8 mouse cellular contexts compared by ENCODE assay signal in genomic region chr7:90442070-90442469, GRCm38 (mm10). TPM values are rescaled to one million over a fixed set of nuclear protein-coding genes. Genes with fewer than 3 reads are reported as not detected.
DNase-seq lines count a peak whose midpoint lies in the region; ATAC-seq and TF ChIP-seq lines count a peak whose summit lies in the region.

No protein-coding gene starts in this region.

- TF ChIP-seq EP300 in liver, postnatal 0 days (IDR thresholded peaks at IDR 0.05; ENCODE audit: low read depth) = no peak

- ATAC-seq in G1E (ENCODE audit: extremely low read depth, insufficient number of reproducible peaks, low FRiP score, poor library complexity, severe bottlenecking) = no peak
- no peak for ATAC-seq in heart, embryonic 15.5 days (replicated peaks; ENCODE audit: insufficient number of reproducible peaks, insufficient read depth, low FRiP score, low read depth)
- no peak for ATAC-seq in liver, postnatal 0 days

- no peak for DNase-seq in heart, embryonic 10.5 days (ENCODE audit: low spot score)
- DNase-seq in heart, postnatal 25 days (ENCODE audit: low spot score) = no peak
- DNase-seq in G1E (ENCODE audit: low spot score) = no peak
- no peak for DNase-seq in liver, postnatal 0 days
- no peak for DNase-seq in urinary bladder, postnatal 36 days (ENCODE audit: low spot score in 2 of 2)
- DNase-seq in adrenal gland, postnatal 14 days = no peak
- DNase-seq in gastrocnemius, postnatal 10 days = no peak

- peak overlapping the region; percentile 97 for H3K9ac ChIP-seq in heart, embryonic 15.5 days
- H3K9ac ChIP-seq in liver, postnatal 0 days (replicated peaks) = peak overlapping the region; percentile 96

- H3K4me3 ChIP-seq in heart, embryonic 10.5 days = peak overlapping the region; percentile 97
- H3K4me3 ChIP-seq in G1E (ENCODE audit: low read depth, low read length) = peak overlapping the region; percentile 99
- H3K4me3 ChIP-seq in heart, embryonic 15.5 days = peak overlapping the region; percentile 98
- peak overlapping the region; percentile 91 for H3K4me3 ChIP-seq in liver, postnatal 0 days (ENCODE audit: low read depth, low read length)

- peak overlapping the region; percentile 66 for H3K4me2 ChIP-seq in heart, embryonic 15.5 days
- peak overlapping the region; percentile 84 for H3K4me2 ChIP-seq in liver, postnatal 0 days (ENCODE audit: low read depth, low read length)

- H3K27ac ChIP-seq in heart, embryonic 10.5 days = peak overlapping the region; percentile 100
- peak overlapping the region; percentile 99 for H3K27ac ChIP-seq in heart, embryonic 15.5 days
- H3K27ac ChIP-seq in liver, postnatal 0 days (ENCODE audit: low read depth) = peak overlapping the region; percentile 99

- no peak for TF ChIP-seq CTCF in G1E (IDR thresholded peaks at IDR 0.05; ENCODE audit: low read depth, low read length)
- no peak for TF ChIP-seq CTCF in liver, postnatal 0 days (IDR thresholded peaks at IDR 0.05; ENCODE audit: low read depth)

- no peaks in the 10 kb centered on the region for H3K4me1 ChIP-seq in heart, embryonic 10.5 days
- H3K4me1 ChIP-seq in G1E (ENCODE audit: insufficient read depth, low read depth, low read length) = peaks cover 4% of the 10 kb centered on the region; the same call in 1 of the 2 replicates
- H3K4me1 ChIP-seq in heart, embryonic 15.5 days (replicated peaks) = peaks cover 5% of the 10 kb centered on the region
- H3K4me1 ChIP-seq in liver, postnatal 0 days (ENCODE audit: insufficient read depth) = peaks cover 5% of the 10 kb centered on the region; the same call in 1 of the 2 replicates

- H3K36me3 ChIP-seq in heart, embryonic 10.5 days = peaks cover 1% of the 10 kb centered on the region; the same call in 1 of the 2 replicates
- H3K36me3 ChIP-seq in G1E (replicated peaks) = peaks cover 14% of the 10 kb centered on the region
- H3K36me3 ChIP-seq in heart, embryonic 15.5 days = no peaks in the 10 kb centered on the region
- H3K36me3 ChIP-seq in liver, postnatal 0 days (replicated peaks; ENCODE audit: insufficient read depth, low read length) = peaks cover 1% of the 10 kb centered on the region

- 11% methylated on average over 4 of the region's 4 CpGs for WGBS in heart, embryonic 10.5 days
- 11% methylated on average over 4 of the region's 4 CpGs for WGBS in heart, embryonic 15.5 days
- 11% methylated on average over 4 of the region's 4 CpGs for WGBS in liver, postnatal 0 days (ENCODE audit: insufficient replicate concordance)

- intact Hi-C loops in heart, postnatal 25 days (cut with DNase I) = loop anchor here (1.0 kb wide), 1 partner anchor 13 kb away; no protein-coding TSS in a partner anchor

- H3K9me3 ChIP-seq in heart, embryonic 10.5 days = no peaks in the 10 kb centered on the region
- H3K9me3 ChIP-seq in G1E (replicated peaks) = no peaks in the 10 kb centered on the region
- no peaks in the 10 kb centered on the region for H3K9me3 ChIP-seq in heart, embryonic 15.5 days (replicated peaks)
- H3K9me3 ChIP-seq in liver, postnatal 0 days (ENCODE audit: low read length) = no peaks in the 10 kb centered on the region

- no peaks in the 10 kb centered on the region for H3K27me3 ChIP-seq in heart, embryonic 10.5 days (ENCODE audit: insufficient read depth, poor library complexity, severe bottlenecking)
- H3K27me3 ChIP-seq in G1E (ENCODE audit: insufficient read depth, low read length) = peaks cover 7% of the 10 kb centered on the region; the same call in 1 of the 2 replicates
- no peaks in the 10 kb centered on the region for H3K27me3 ChIP-seq in heart, embryonic 15.5 days
- no peaks in the 10 kb centered on the region for H3K27me3 ChIP-seq in liver, postnatal 0 days (ENCODE audit: insufficient read depth, low read length)

RNA-seq across cellular contexts. Expression of gene Crebzf, which starts 0.5 kb away (rescaled TPM):
- polyA plus RNA-seq in heart, embryonic 10.5 days (2016; fragmentation: Nextera tagmentation; extraction: Ambion mirVana) = 16.2 and 24.9 TPM in 2 replicates
- total RNA-seq in heart, postnatal 25 days (2021) = 10 to 100 TPM; 20.9 to 22.4 TPM
- 117 and 139 TPM in 2 replicates for total RNA-seq in G1E (2014; fragmentation: Nextera tagmentation)
- 114 and 120 TPM in 2 replicates for total RNA-seq in G1E (2017)
- polyA plus RNA-seq in G1E (2012) = 110 and 130 TPM in 2 replicates
- polyA plus RNA-seq in heart, embryonic 15.5 days (2015; fragmentation: Nextera tagmentation; extraction: Ambion mirVana) = 17.0 and 18.5 TPM in 2 replicates
- 11.1 and 11.5 TPM in 2 replicates for polyA plus RNA-seq in liver, postnatal 0 days (2015; fragmentation: Nextera tagmentation; extraction: Ambion mirVana)
- 64.3 and 77.7 TPM in 2 replicates for total RNA-seq in adrenal gland, postnatal 14 days (2021)
- total RNA-seq in gastrocnemius, postnatal 10 days (2021) = 10 to 100 TPM; 20.0 to 30.5 TPM

RNA-seq across cellular contexts. Expression of gene Tmem126a, which starts 15.0 kb away (rescaled TPM):
- polyA plus RNA-seq in heart, embryonic 10.5 days (2016; fragmentation: Nextera tagmentation; extraction: Ambion mirVana) = 125 and 132 TPM in 2 replicates
- 100 to 1,000 TPM; 128 TPM for total RNA-seq in heart, postnatal 25 days (2021)
- total RNA-seq in G1E (2014; fragmentation: Nextera tagmentation) = 56.7 and 65.5 TPM in 2 replicates
- 95.8 and 106 TPM in 2 replicates for total RNA-seq in G1E (2017)
- 68.5 and 73.5 TPM in 2 replicates for polyA plus RNA-seq in G1E (2012)
- polyA plus RNA-seq in heart, embryonic 15.5 days (2015; fragmentation: Nextera tagmentation; extraction: Ambion mirVana) = 104 and 119 TPM in 2 replicates
- polyA plus RNA-seq in liver, postnatal 0 days (2015; fragmentation: Nextera tagmentation; extraction: Ambion mirVana) = 59.9 and 67.3 TPM in 2 replicates
- 66.4 and 68.2 TPM in 2 replicates for total RNA-seq in adrenal gland, postnatal 14 days (2021)
- 10 to 100 TPM; 67.8 to 83.8 TPM for total RNA-seq in gastrocnemius, postnatal 10 days (2021)

RNA-seq across cellular contexts. Expression of gene Ccdc89, which starts 15.7 kb away (rescaled TPM):
- polyA plus RNA-seq in heart, embryonic 10.5 days (2016; fragmentation: Nextera tagmentation; extraction: Ambion mirVana) = 1.3 and 2.0 TPM in 2 replicates
- total RNA-seq in heart, postnatal 25 days (2021) = under 1 TPM; 0.26 to 0.28 TPM
- total RNA-seq in G1E (2014; fragmentation: Nextera tagmentation) = not detected in 2 replicates
- total RNA-seq in G1E (2017) = 0.05 and 0.06 TPM in 2 replicates
- polyA plus RNA-seq in G1E (2012) = not detected in 2 replicates
- polyA plus RNA-seq in heart, embryonic 15.5 days (2015; fragmentation: Nextera tagmentation; extraction: Ambion mirVana) = 0.67 and 0.70 TPM in 2 replicates
- polyA plus RNA-seq in liver, postnatal 0 days (2015; fragmentation: Nextera tagmentation; extraction: Ambion mirVana) = 0.09 and 0.19 TPM in 2 replicates
- 0.37 and 0.68 TPM in 2 replicates for total RNA-seq in adrenal gland, postnatal 14 days (2021)
- total RNA-seq in gastrocnemius, postnatal 10 days (2021) = under 1 TPM in 1 of 2 experiments, not detected in 1; 0.11 TPM

RNA-seq across cellular contexts. Expression of gene Tmem126b, which starts 33.7 kb away (rescaled TPM):
- polyA plus RNA-seq in heart, embryonic 10.5 days (2016; fragmentation: Nextera tagmentation; extraction: Ambion mirVana) = 29.5 and 33.6 TPM in 2 replicates
- 10 to 100 TPM; 24.1 to 27.0 TPM for total RNA-seq in heart, postnatal 25 days (2021)
- total RNA-seq in G1E (2014; fragmentation: Nextera tagmentation) (17.5 and 17.8 TPM in 2 replicates), G1E (2017) (20.6 and 30.4 TPM in 2 replicates)
- polyA plus RNA-seq in G1E (2012) = 4.0 and 4.1 TPM in 2 replicates
- 29.6 and 30.8 TPM in 2 replicates for polyA plus RNA-seq in heart, embryonic 15.5 days (2015; fragmentation: Nextera tagmentation; extraction: Ambion mirVana)
- polyA plus RNA-seq in liver, postnatal 0 days (2015; fragmentation: Nextera tagmentation; extraction: Ambion mirVana) = 11.2 and 11.3 TPM in 2 replicates
- total RNA-seq in adrenal gland, postnatal 14 days (2021) = 20.6 and 21.4 TPM in 2 replicates
- total RNA-seq in gastrocnemius, postnatal 10 days (2021) = 10 to 100 TPM; 13.2 to 14.0 TPM

RNA-seq across cellular contexts. Expression of gene Dlg2, which starts 34.4 kb away (rescaled TPM):
- 3.8 and 4.1 TPM in 2 replicates for polyA plus RNA-seq in heart, embryonic 10.5 days (2016; fragmentation: Nextera tagmentation; extraction: Ambion mirVana)
- total RNA-seq in heart, postnatal 25 days (2021) = 1 to 10 TPM; 1.0 to 1.9 TPM
- total RNA-seq in G1E (2014; fragmentation: Nextera tagmentation) (0.68 TPM in 1 of 2 replicates, not detected in the other), G1E (2017) (0.35 and 0.49 TPM in 2 replicates)
- not detected in 2 replicates for polyA plus RNA-seq in G1E (2012)
- 6.3 and 8.6 TPM in 2 replicates for polyA plus RNA-seq in heart, embryonic 15.5 days (2015; fragmentation: Nextera tagmentation; extraction: Ambion mirVana)
- 0.41 and 0.47 TPM in 2 replicates for polyA plus RNA-seq in liver, postnatal 0 days (2015; fragmentation: Nextera tagmentation; extraction: Ambion mirVana)
- 52.8 and 71.9 TPM in 2 replicates for total RNA-seq in adrenal gland, postnatal 14 days (2021)
- total RNA-seq in gastrocnemius, postnatal 10 days (2021) = 1 to 10 TPM; 1.8 to 3.4 TPM
